Mouse (Mus musculus): ENCODE measurements around the gene Car10.

DNA sequence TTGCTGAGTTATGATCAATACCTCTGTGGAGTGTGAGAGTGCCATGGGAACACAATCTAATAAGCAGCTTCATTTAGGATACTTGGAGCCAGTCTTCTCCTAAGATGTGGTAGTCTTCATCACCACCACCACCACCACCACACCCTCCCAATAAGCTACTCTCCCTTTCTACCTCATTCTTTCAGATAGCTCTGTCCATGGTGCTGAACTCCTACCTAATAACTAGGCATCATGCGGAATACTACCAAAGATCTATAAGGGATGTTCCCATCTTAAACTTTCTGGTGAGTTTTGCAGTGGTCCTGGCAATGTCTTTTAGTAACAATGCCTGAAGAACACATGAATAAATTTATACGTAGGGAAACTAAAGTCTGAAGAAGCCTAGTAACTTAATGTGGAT, 263.7 kb downstream of the Car10 start:
- TF ChIP-seq MAFK (IDR thresholded peaks at IDR 0.05; ENCODE audit: borderline replicate concordance, low read depth, low read length) (no peak), SMC3 (IDR thresholded peaks at IDR 0.05; ENCODE audit: low read depth, low read length) (no peak), ZKSCAN1 (IDR thresholded peaks at IDR 0.05; ENCODE audit: low read depth, low read length) (no peak), E2F4 (IDR thresholded peaks at IDR 0.05; ENCODE audit: borderline replicate concordance, low read depth, low read length) (no peak), ETS1 (IDR thresholded peaks at IDR 0.05; ENCODE audit: low read depth, low read length) (no peak), CTCF (IDR thresholded peaks at IDR 0.05 in 2 of 3, conservative IDR thresholded peaks at IDR 0.05 in 1 of 3; ENCODE audit: control insufficient read depth in 1 of 3, insufficient read depth in 1 of 3, low read depth in 2 of 3, low read length in 3 of 3, poor library complexity in 1 of 3, severe bottlenecking in 1 of 3) (no peak), POLR2A (IDR thresholded peaks at IDR 0.05; ENCODE audit: control insufficient read depth in 1 of 2, insufficient read depth in 1 of 2, low read depth in 1 of 2, low read length in 2 of 2, poor library complexity in 1 of 2) (no peak), MEF2A (IDR thresholded peaks at IDR 0.05; ENCODE audit: extremely low read depth, insufficient replicate concordance, low read depth, low read length, poor library complexity, severe bottlenecking) (no peak), JUND (IDR thresholded peaks at IDR 0.05; ENCODE audit: low read depth, low read length) (no peak), GATA1 (IDR thresholded peaks at IDR 0.05; ENCODE audit: low read depth, low read length) (no peak), USF1 (IDR thresholded peaks at IDR 0.05; ENCODE audit: low read depth, low read length) (no peak), EP300 (IDR thresholded peaks at IDR 0.05; ENCODE audit: low read depth in 1 of 2, low read length in 2 of 2) (no peak), TCF12 (IDR thresholded peaks at IDR 0.05; ENCODE audit: low read depth, low read length) (no peak), ZNF384 (IDR thresholded peaks at IDR 0.05; ENCODE audit: low read depth, low read length) (no peak)

All from MEL (cell line).